Mouse (Mus musculus): Measurements from ENCODE around the gene Opn3. TPM values are rescaled to one million over a fixed set of nuclear protein-coding genes. Genes with fewer than 3 reads are reported as not detected.

Opn3 gene
- polyA plus RNA-seq, 1 experiment from 2014 or later = 4.3 TPM

DNA sequence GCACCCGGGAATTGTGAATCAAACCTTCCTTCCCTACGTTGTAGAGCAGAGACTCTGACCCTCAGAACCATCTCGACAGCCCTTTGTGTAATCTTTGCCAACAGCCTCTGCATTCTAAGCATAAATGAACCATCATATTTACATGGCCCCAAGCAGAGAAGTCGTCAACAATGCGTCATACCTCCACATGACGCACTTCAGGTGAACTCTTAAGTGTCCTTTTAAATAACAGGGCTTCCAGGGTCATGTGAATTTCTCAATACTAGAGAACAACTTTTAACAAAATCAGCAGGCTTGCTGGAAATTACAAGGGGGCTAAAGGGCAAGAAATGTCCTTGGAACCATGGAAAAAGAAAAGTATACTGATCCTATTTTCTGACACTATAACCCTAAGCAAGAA is 68.9 kb downstream of the Opn3 start:
- no peak for ATAC-seq (replicated peaks)
- Histone ChIP-seq H3K4me2 (replicated peaks) (no peak overlapping the region), H3K36me3 (peaks cover 4% of the 10 kb centered on the region; the same call in 1 of the 2 replicates), H3K4me1 (peaks cover 9% of the 10 kb centered on the region), H3K27me3 (no peaks in the 10 kb centered on the region), H3K27ac (replicated peaks) (no peak overlapping the region), H3K9ac (replicated peaks) (no peak overlapping the region), H3K9me3 (no peaks in the 10 kb centered on the region), H3K4me3 (no peak overlapping the region)
- WGBS = 85% methylated on average over 6 of the region's 6 CpGs

DNA sequence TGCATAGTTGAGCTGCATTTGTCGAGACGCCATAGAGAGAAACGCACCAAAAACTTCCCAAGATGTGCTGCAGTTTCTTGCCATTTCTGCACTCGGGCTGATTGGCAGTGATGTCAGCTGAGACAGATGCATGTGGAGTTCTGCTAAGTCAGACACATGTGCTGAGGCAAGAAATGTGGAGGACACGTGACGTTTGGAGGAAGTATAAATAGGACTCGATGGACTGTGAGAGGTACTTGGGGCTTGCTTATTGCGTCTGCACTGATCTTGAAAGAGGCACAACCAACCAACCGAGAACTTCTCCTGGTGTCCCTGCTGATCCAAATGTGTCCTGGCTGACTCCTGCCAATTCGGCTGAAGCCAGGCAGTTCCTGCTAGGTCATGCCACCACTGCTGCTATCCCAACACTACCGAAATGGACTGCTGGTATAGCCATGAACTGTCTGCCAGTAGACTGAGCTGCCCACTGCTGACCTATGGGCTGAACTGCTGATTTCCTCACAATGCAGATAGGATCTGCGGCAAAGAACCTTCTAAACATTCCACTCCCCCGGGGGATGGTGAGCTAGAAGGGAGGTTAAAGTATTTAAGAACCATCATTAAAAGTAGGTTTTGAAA is 72.7 kb downstream of the Opn3 start, which contains the start of gene Kmo:
TSS of gene Kmo (plus strand) at position 568 of the 618 bp plus-strand sequence.
- H3K4me3 ChIP-seq = no peak within 1 kb of the TSS
- H3K27ac ChIP-seq (replicated peaks) = no peak within 1 kb of the TSS
- no peaks in the 10 kb centered on the region for H3K27me3 ChIP-seq
- no peak within 1 kb of the TSS for H3K4me2 ChIP-seq (replicated peaks)
- 94% methylated on average over 13 of the region's 13 CpGs for WGBS
- no peak for ATAC-seq (replicated peaks)
- peaks cover 9% of the 10 kb centered on the region for H3K4me1 ChIP-seq
- H3K36me3 ChIP-seq = peaks cover 31% of the 10 kb centered on the region
- H3K9ac ChIP-seq (replicated peaks) = no peak within 1 kb of the TSS
- no peaks in the 10 kb centered on the region for H3K9me3 ChIP-seq

DNA sequence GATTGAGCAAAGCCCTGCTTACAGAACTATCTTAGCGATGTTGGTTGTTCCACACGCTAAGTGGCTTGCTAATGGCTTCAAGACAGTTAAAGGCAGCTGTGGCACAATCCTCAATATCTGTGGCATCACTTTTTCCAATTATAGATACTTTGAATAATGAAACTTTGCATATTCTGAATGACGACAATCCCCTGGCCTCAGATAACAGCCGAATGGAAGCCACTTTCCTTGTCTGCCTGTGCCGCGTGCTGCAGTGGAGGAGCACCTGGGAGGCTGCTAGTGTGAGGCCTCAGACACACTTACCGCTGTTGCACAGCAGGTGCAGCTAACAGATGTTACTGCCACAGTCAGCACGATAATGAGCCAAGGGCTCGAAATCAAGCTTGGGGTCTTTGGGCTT is 77.6 kb downstream of the Opn3 start:
- ATAC-seq (replicated peaks) = no peak
- H3K27ac ChIP-seq (replicated peaks) = no peak overlapping the region
- no peak overlapping the region for H3K4me2 ChIP-seq (replicated peaks)
- H3K27me3 ChIP-seq = no peaks in the 10 kb centered on the region
- 91% methylated on average over 9 of the region's 9 CpGs for WGBS
- no peak overlapping the region for H3K4me3 ChIP-seq
- no peaks in the 10 kb centered on the region for H3K4me1 ChIP-seq
- H3K36me3 ChIP-seq = peaks cover 62% of the 10 kb centered on the region
- no peak overlapping the region for H3K9ac ChIP-seq (replicated peaks)
- no peaks in the 10 kb centered on the region for H3K9me3 ChIP-seq

Other genes starting within 250 kb of the Opn3 start
- 16.8 and 18.9 TPM in 2 replicates for gene Rgs7, start 200.3 kb downstream of the Opn3 start, polyA plus RNA-seq (2015; fragmentation: Nextera tagmentation; extraction: Ambion mirVana)
- gene Kmo, start 72.4 kb downstream of the Opn3 start, polyA plus RNA-seq (2015; fragmentation: Nextera tagmentation; extraction: Ambion mirVana) = not detected in 2 replicates
- 67.6 and 71.0 TPM in 2 replicates for gene Fh1, start 67.1 kb downstream of the Opn3 start, polyA plus RNA-seq (2015; fragmentation: Nextera tagmentation; extraction: Ambion mirVana)
- 2.0 and 2.4 TPM in 2 replicates for gene Chml, start 125 bp upstream of the Opn3 start, polyA plus RNA-seq (2015; fragmentation: Nextera tagmentation; extraction: Ambion mirVana)
- not detected in 2 replicates for gene Wdr64, start 5.8 kb upstream of the Opn3 start, polyA plus RNA-seq (2015; fragmentation: Nextera tagmentation; extraction: Ambion mirVana)
- gene Exo1, start 187.8 kb upstream of the Opn3 start, polyA plus RNA-seq (2015; fragmentation: Nextera tagmentation; extraction: Ambion mirVana) = 22.7 and 29.9 TPM in 2 replicates
- gene Gm38100, start 227.6 kb upstream of the Opn3 start, polyA plus RNA-seq (2015; fragmentation: Nextera tagmentation; extraction: Ambion mirVana) = not detected in 2 replicates

All from forebrain, embryonic 15.5 days (tissue).